In the genomic region with DNA sequence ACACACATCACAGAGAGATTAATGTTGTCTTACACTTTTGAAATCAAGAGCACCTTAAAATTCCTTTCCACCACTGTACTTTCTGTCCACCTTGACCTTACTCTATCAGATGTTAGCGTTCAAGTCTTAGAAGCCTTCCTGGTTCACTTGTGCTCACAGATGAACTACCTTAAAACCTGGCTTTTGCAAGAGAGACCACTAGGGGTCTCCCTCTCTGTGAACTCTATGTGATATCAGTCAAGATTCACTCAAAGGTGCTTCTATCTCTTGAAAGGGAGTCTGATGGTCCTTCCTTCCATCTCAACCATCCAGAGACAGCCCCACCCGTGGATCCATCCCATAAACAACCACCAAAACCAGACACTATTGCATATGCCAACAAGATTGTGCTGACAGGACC, we compare ENCODE assay signal across 9 mouse cellular contexts.
DNase-seq lines count a peak whose midpoint lies in the region; ATAC-seq and TF ChIP-seq lines count a peak whose summit lies in the region.
"Had no signal": no experiment of that assay in that cellular context is flagged by ENCODE, and none has a peak within 500 bp of the region (broad histone marks: within the 10 kb centered on the region; RNA-seq: fewer than 3 reads in every experiment).

No protein-coding gene starts in this region.

- no peak overlapping the region for H3K9ac ChIP-seq in midbrain, postnatal 0 days (replicated peaks; ENCODE audit: low read length, poor library complexity, severe bottlenecking)
- H3K9ac ChIP-seq: embryonic facial prominence, embryonic 15.5 days had no signal

- H3K4me2 ChIP-seq in midbrain, postnatal 0 days (ENCODE audit: low read depth, low read length, poor library complexity, severe bottlenecking) = no peak overlapping the region
- H3K4me2 ChIP-seq: embryonic facial prominence, embryonic 15.5 days had no signal

- H3K4me1 ChIP-seq in midbrain, postnatal 0 days (ENCODE audit: insufficient read depth, low read length) = no peaks in the 10 kb centered on the region
- H3K4me1 ChIP-seq in midbrain, embryonic 10.5 days = no peaks in the 10 kb centered on the region
- H3K4me1 ChIP-seq: embryonic facial prominence, embryonic 15.5 days had no signal

- no peaks in the 10 kb centered on the region for H3K9me3 ChIP-seq in midbrain, postnatal 0 days (ENCODE audit: low read length)
- H3K9me3 ChIP-seq in midbrain, embryonic 10.5 days (replicated peaks) = no peaks in the 10 kb centered on the region
- H3K9me3 ChIP-seq: embryonic facial prominence, embryonic 15.5 days had no signal

- WGBS in midbrain, postnatal 0 days = 53% methylated on average over 2 of the region's 2 CpGs
- 57% methylated on average over 2 of the region's 2 CpGs for WGBS in midbrain, embryonic 10.5 days

- H3K4me3 ChIP-seq in midbrain, postnatal 0 days (ENCODE audit: low read depth, low read length) = no peak overlapping the region
- no peak overlapping the region for H3K4me3 ChIP-seq in midbrain, embryonic 10.5 days
- H3K4me3 ChIP-seq: embryonic facial prominence, embryonic 15.5 days had no signal

- H3K36me3 ChIP-seq in midbrain, postnatal 0 days (ENCODE audit: insufficient read depth, low read length) = no peaks in the 10 kb centered on the region
- no peaks in the 10 kb centered on the region for H3K36me3 ChIP-seq in midbrain, embryonic 10.5 days
- H3K36me3 ChIP-seq: embryonic facial prominence, embryonic 15.5 days had no signal

- no peaks in the 10 kb centered on the region for H3K27me3 ChIP-seq in midbrain, postnatal 0 days (ENCODE audit: insufficient read depth, low read length)
- H3K27me3 ChIP-seq in midbrain, embryonic 10.5 days (ENCODE audit: low read depth, poor library complexity, severe bottlenecking) = no peaks in the 10 kb centered on the region
- H3K27me3 ChIP-seq: embryonic facial prominence, embryonic 15.5 days had no signal

- peak; percentile 62 for TF ChIP-seq CTCF in midbrain, postnatal 0 days (IDR thresholded peaks at IDR 0.05)
- peak; percentile 43; the same call in 1 of the 2 replicates for TF ChIP-seq CTCF in brain, embryonic 14.5 days (IDR thresholded peaks at IDR 0.05; ENCODE audit: borderline replicate concordance, extremely low read depth, insufficient read depth, insufficient read length)

- no peak for ATAC-seq in midbrain, postnatal 0 days (ENCODE audit: low FRiP score)
- peak; percentile 92 for ATAC-seq in megakaryocyte-erythroid progenitor cell, adult 5-6 weeks (replicated peaks; ENCODE audit: low FRiP score, low TSS enrichment, poor library complexity, severe bottlenecking)

- no peak overlapping the region for H3K27ac ChIP-seq in midbrain, postnatal 0 days (ENCODE audit: low read depth, low read length)
- no peak overlapping the region for H3K27ac ChIP-seq in midbrain, embryonic 10.5 days (replicated peaks)
- H3K27ac ChIP-seq: embryonic facial prominence, embryonic 15.5 days had no signal

- peak; percentile 16 to 23 for DNase-seq in heart, postnatal 10 days
- DNase-seq in heart, adult 8-10 months (ENCODE audit: low spot score) = no peak
- DNase-seq in midbrain, postnatal 0 days (ENCODE audit: low spot score) = no peak
- DNase-seq in midbrain, embryonic 10.5 days (ENCODE audit: low spot score) = no peak
- peak; percentile 49 for DNase-seq in brain, embryonic 14.5 days (ENCODE audit: low read depth)
- no peak for DNase-seq in gastrocnemius, postnatal 4 days (ENCODE audit: low spot score in 2 of 2)
- DNase-seq in ovary, adult 18-20 months (ENCODE audit: low spot score) = no peak

- intact Hi-C loops in heart, postnatal 10 days (cut with DNase I) = loop anchor here (5.0 kb wide), 3 partner anchors 349 to 529 kb away; no protein-coding TSS in a partner anchor

- no peak for TF ChIP-seq POLR2A in brain, embryonic 14.5 days (IDR thresholded peaks at IDR 0.05; ENCODE audit: borderline replicate concordance, extremely low read depth, insufficient read depth, insufficient read length, poor library complexity, severe bottlenecking)

Comparison
In these comparisons a context has a peak if more than half of its experiments do, and no peak if none do; other contexts are left out.
1. DNase-seq: peak in heart, postnatal 10 days (2 of 2) and brain, embryonic 14.5 days (single experiment); none in heart, adult 8-10 months (single experiment), midbrain, postnatal 0 days (single experiment), midbrain, embryonic 10.5 days (single experiment), gastrocnemius, postnatal 4 days (0 of 2) and ovary, adult 18-20 months (single experiment).